Mouse (Mus musculus) naive thymus-derived CD4-positive, alpha-beta T cell, adult 5 months (primary cell): Measurements from ENCODE around the gene Nup205. TPM values are rescaled to one million over a fixed set of nuclear protein-coding genes. Genes with fewer than 3 reads are reported as not detected.

Experiments
- polyA plus RNA-seq: library from polyadenylated mRNA; unstranded; fragments of 100-300 nt; shearing (Covaris generic); gene quantifications from one replicate; pipeline ENCODE4 v1.2.1, GENCODE M21; 2017

Gene Nup205
- 31.2 TPM for polyA plus RNA-seq

GRCm38 (mm10) chr6:35176979-35177649 is at the start of gene Nup205:
Gene Nup205, plus strand, starts transcription at chr6:35177421.

GRCm38 (mm10) chr6:35133579-35134488 is 43.4 kb upstream of the Nup205 start, which contains the start of gene Cnot4:
Gene Cnot4, minus strand, starts transcription at chr6:35133724.

Other genes starting within 250 kb of the Nup205 start
- gene Slc23a4, start 189.0 kb upstream of the Nup205 start, polyA plus RNA-seq: 0.73 TPM
- gene Cnot4, start 43.7 kb upstream of the Nup205 start, polyA plus RNA-seq: 58.7 TPM
- 0.26 TPM for gene Slc13a4, start 130.7 kb downstream of the Nup205 start, polyA plus RNA-seq
- gene Fam180a, start 148.7 kb downstream of the Nup205 start, polyA plus RNA-seq: not detected